Mouse (Mus musculus) stomach, embryonic 14.5 days (tissue): ENCODE results near the gene Slc13a4. TPM values are rescaled to one million over a fixed set of nuclear protein-coding genes. Genes with fewer than 3 reads are reported as not detected.

ENCODE experiments used
- ATAC-seq: fragments of 200-750 bp; cut with Nextera tagmentation; 2 replicates; pipeline ENCODE4 v1.8.0; 2017; ENCODE audit warnings: low read depth, moderate TSS enrichment; ENCODE audit not compliant: insufficient number of reproducible peaks, insufficient read depth, low FRiP score
- H3K27ac ChIP-seq: fragments of 300-500 bp; sonication (generic); 2 replicates; pipeline ENCODE4 v1.5.1; 2014; ENCODE audit warnings: mild to moderate bottlenecking, low read length, moderate library complexity, mixed read lengths
- H3K27me3 ChIP-seq: fragments of 300-500 bp; sonication (generic); 2 replicates; pipeline ENCODE4 v1.6.1; 2014; ENCODE audit warnings: low read length, control low read depth, mixed read lengths; ENCODE audit not compliant: control insufficient read depth, insufficient read depth
- H3K36me3 ChIP-seq: fragments of 300-500 bp; sonication (generic); 2 replicates; pipeline ENCODE4 v1.6.1; 2014; ENCODE audit warnings: mild to moderate bottlenecking, control low read depth, low read length, moderate library complexity, mixed read lengths; ENCODE audit not compliant: control insufficient read depth, insufficient read depth
- H3K4me1 ChIP-seq: fragments of 300-500 bp; sonication (generic); 2 replicates; pipeline ENCODE4 v1.6.1; 2014; ENCODE audit warnings: low read length, control low read depth, mixed read lengths; ENCODE audit not compliant: control insufficient read depth, insufficient read depth
- H3K4me2 ChIP-seq: fragments of 300-500 bp; sonication (generic); replicated peaks from 2 replicates; pipeline ENCODE4 v1.6.1; 2014; ENCODE audit warnings: low read depth, low read length, control low read depth
- H3K4me3 ChIP-seq: fragments of 300-500 bp; sonication (generic); 2 replicates; pipeline ENCODE4 v1.5.1; 2014; ENCODE audit warnings: low read depth, low read length, control low read depth
- H3K9ac ChIP-seq: fragments of 300-500 bp; sonication (generic); replicated peaks from 2 replicates; pipeline ENCODE4 v1.6.1; 2014; ENCODE audit warnings: low read depth, mild to moderate bottlenecking, control low read depth, low read length, moderate library complexity, mixed read lengths
- H3K9me3 ChIP-seq: fragments of 300-500 bp; sonication (generic); 2 replicates; pipeline ENCODE4 v1.6.1; 2016; ENCODE audit warnings: low read depth, low read length, control low read depth; ENCODE audit not compliant: control insufficient read depth
- WGBS: fragments of 180-500 bp; shearing (Covaris S2); extraction: QIAGEN DNeasy Blood & Tissue Kit; methylation state at CpG from one replicate; pipeline ENCODE4 v1.1.7; 2014; 5-methylcytosine and 5-hydroxymethylcytosine counted together
- polyA plus RNA-seq: library from polyadenylated mRNA; unstranded; fragments of >200 nt; fragmentation: Nextera tagmentation; extraction: Ambion mirVana; gene quantifications from 2 replicates; pipeline ENCODE4 v1.2.1, GENCODE M21; 2014

The Slc13a4 gene
- polyA plus RNA-seq, 1 experiment from 2014 or later, result 0.29 TPM

GRCm38 (mm10) chr6:35337836-35338235 is 29.9 kb upstream of the Slc13a4 start:
- WGBS, result 57% methylated on average over 8 of the region's 8 CpGs

GRCm38 (mm10) chr6:35335452-35335851 is 27.5 kb upstream of the Slc13a4 start:
- WGBS, result 47% methylated on average over 5 of the region's 5 CpGs
- Histone ChIP-seq H3K9ac (no peak overlapping the region), H3K27ac (no peak overlapping the region), H3K36me3 (no peaks in the 10 kb centered on the region), H3K27me3 (no peaks in the 10 kb centered on the region), H3K4me1 (no peaks in the 10 kb centered on the region), H3K4me2 (no peak overlapping the region), H3K9me3 (no peaks in the 10 kb centered on the region), H3K4me3 (no peak overlapping the region)
- no peak for ATAC-seq

More at GRCm38 (mm10) chr6:35337836-35338235, 29.9 kb upstream of the Slc13a4 start:
- no peak overlapping the region for H3K4me2 ChIP-seq
- no peaks in the 10 kb centered on the region for H3K27me3 ChIP-seq
- H3K9ac ChIP-seq, result no peak overlapping the region
- no peaks in the 10 kb centered on the region for H3K4me1 ChIP-seq
- no peaks in the 10 kb centered on the region for H3K9me3 ChIP-seq
- H3K27ac ChIP-seq, result no peak overlapping the region
- no peak for ATAC-seq
- H3K36me3 ChIP-seq, result no peaks in the 10 kb centered on the region
- H3K4me3 ChIP-seq, result no peak overlapping the region

GRCm38 (mm10) chr6:35334278-35334677 is 26.3 kb upstream of the Slc13a4 start:
- Histone ChIP-seq H3K4me1 (no peaks in the 10 kb centered on the region), H3K9me3 (no peaks in the 10 kb centered on the region), H3K4me2 (no peak overlapping the region), H3K27ac (no peak overlapping the region), H3K36me3 (no peaks in the 10 kb centered on the region), H3K27me3 (no peaks in the 10 kb centered on the region), H3K4me3 (no peak overlapping the region), H3K9ac (no peak overlapping the region)
- 77% methylated on average over 4 of the region's 4 CpGs for WGBS
- ATAC-seq, result no peak

- H3K9me3 ChIP-seq, result no peaks in the 10 kb centered on the region
- H3K4me2 ChIP-seq, result no peak overlapping the region
- no peak overlapping the region for H3K9ac ChIP-seq
- ATAC-seq, result no peak
- H3K27ac ChIP-seq, result no peak overlapping the region
- no peaks in the 10 kb centered on the region for H3K36me3 ChIP-seq
- WGBS, result 32% methylated on average over 3 of the region's 3 CpGs
- H3K4me3 ChIP-seq, result no peak overlapping the region
- H3K27me3 ChIP-seq, result no peaks in the 10 kb centered on the region
- no peaks in the 10 kb centered on the region for H3K4me1 ChIP-seq
Observed at GRCm38 (mm10) chr6:35333632-35334031, 25.7 kb upstream of the Slc13a4 start.

GRCm38 (mm10) chr6:35330834-35331233 is 22.9 kb upstream of the Slc13a4 start:
- no peaks in the 10 kb centered on the region for H3K9me3 ChIP-seq
- WGBS, result 44% methylated on average over 6 of the region's 6 CpGs
- H3K4me1 ChIP-seq, result no peaks in the 10 kb centered on the region
- no peak overlapping the region for H3K27ac ChIP-seq
- no peaks in the 10 kb centered on the region for H3K36me3 ChIP-seq
- ATAC-seq, result no peak
- H3K9ac ChIP-seq, result no peak overlapping the region
- H3K4me3 ChIP-seq, result no peak overlapping the region
- no peak overlapping the region for H3K4me2 ChIP-seq
- no peaks in the 10 kb centered on the region for H3K27me3 ChIP-seq

- H3K9me3 ChIP-seq, result no peaks in the 10 kb centered on the region
- H3K9ac ChIP-seq, result no peak overlapping the region
- H3K27me3 ChIP-seq, result no peaks in the 10 kb centered on the region
- no peak overlapping the region for H3K27ac ChIP-seq
- no peaks in the 10 kb centered on the region for H3K36me3 ChIP-seq
- no peak for ATAC-seq
- no peak overlapping the region for H3K4me3 ChIP-seq
- no peaks in the 10 kb centered on the region for H3K4me1 ChIP-seq
- H3K4me2 ChIP-seq, result no peak overlapping the region
- WGBS, result 96% methylated on average over 12 of the region's 12 CpGs
Observed at GRCm38 (mm10) chr6:35329956-35330355, 22.0 kb upstream of the Slc13a4 start.

- Histone ChIP-seq H3K4me2 (no peak within 1 kb of the TSS), H3K4me3 (no peak within 1 kb of the TSS), H3K9me3 (no peaks in the 10 kb centered on the region), H3K4me1 (no peaks in the 10 kb centered on the region), H3K9ac (no peak within 1 kb of the TSS), H3K27me3 (no peaks in the 10 kb centered on the region), H3K27ac (no peak within 1 kb of the TSS; the same call in 1 of the 2 replicates), H3K36me3 (no peaks in the 10 kb centered on the region)
- ATAC-seq, result 0 out of 2 replicates have a peak, but pooled peaks have one; percentile 10
- WGBS, result 40% methylated on average over 9 of the region's 9 CpGs
Observed at GRCm38 (mm10) chr6:35326111-35326515, 18.2 kb upstream of the Slc13a4 start, which contains the start of gene Fam180a. Gene Fam180a (minus strand): TSS chr6:35326141.

- Histone ChIP-seq H3K4me1 (no peaks in the 10 kb centered on the region), H3K27ac (no peak overlapping the region), H3K36me3 (no peaks in the 10 kb centered on the region), H3K27me3 (no peaks in the 10 kb centered on the region), H3K9me3 (no peaks in the 10 kb centered on the region), H3K4me3 (no peak overlapping the region), H3K4me2 (no peak overlapping the region), H3K9ac (no peak overlapping the region)
- ATAC-seq, result no peak
- 75% methylated on average over 9 of the region's 9 CpGs for WGBS
Observed at GRCm38 (mm10) chr6:35324306-35324705, 16.4 kb upstream of the Slc13a4 start.

GRCm38 (mm10) chr6:35323046-35323445 is 15.1 kb upstream of the Slc13a4 start:
- Histone ChIP-seq H3K9me3 (no peaks in the 10 kb centered on the region), H3K27me3 (no peaks in the 10 kb centered on the region), H3K4me2 (no peak overlapping the region), H3K27ac (no peak overlapping the region), H3K4me1 (no peaks in the 10 kb centered on the region), H3K36me3 (no peaks in the 10 kb centered on the region), H3K9ac (no peak overlapping the region), H3K4me3 (no peak overlapping the region)
- no peak for ATAC-seq
- WGBS, result 77% methylated on average over 1 of the region's 1 CpGs
